Mouse (Mus musculus): ENCODE measurements around the gene Csf2rb2. TPM values are rescaled to one million over a fixed set of nuclear protein-coding genes. Genes with fewer than 3 reads are reported as not detected.

The Csf2rb2 gene
- polyA plus RNA-seq, 1 experiment, result 2.3 TPM

GRCm38 (mm10) chr15:78312421-78313233 lies 7.1 kb upstream of the Csf2rb2 start:
- TF ChIP-seq GATA1 (IDR thresholded peaks at IDR 0.05; ENCODE audit: low read length), result peak; percentile 26

GRCm38 (mm10) chr15:78310971-78311370 lies 5.5 kb upstream of the Csf2rb2 start:
- no peak for TF ChIP-seq GATA1 (IDR thresholded peaks at IDR 0.05; ENCODE audit: low read length)

GRCm38 (mm10) chr15:78309865-78310264 lies 4.3 kb upstream of the Csf2rb2 start:
- no peak for TF ChIP-seq GATA1 (IDR thresholded peaks at IDR 0.05; ENCODE audit: low read length)

GRCm38 (mm10) chr15:78303665-78304233 lies 1.8 kb downstream of the Csf2rb2 start:
- no peak for TF ChIP-seq GATA1 (IDR thresholded peaks at IDR 0.05; ENCODE audit: low read length)

- TF ChIP-seq GATA1 (IDR thresholded peaks at IDR 0.05; ENCODE audit: low read length), result no peak
Measured at GRCm38 (mm10) chr15:78302718-78303117, 2.8 kb downstream of the Csf2rb2 start.

DNA sequence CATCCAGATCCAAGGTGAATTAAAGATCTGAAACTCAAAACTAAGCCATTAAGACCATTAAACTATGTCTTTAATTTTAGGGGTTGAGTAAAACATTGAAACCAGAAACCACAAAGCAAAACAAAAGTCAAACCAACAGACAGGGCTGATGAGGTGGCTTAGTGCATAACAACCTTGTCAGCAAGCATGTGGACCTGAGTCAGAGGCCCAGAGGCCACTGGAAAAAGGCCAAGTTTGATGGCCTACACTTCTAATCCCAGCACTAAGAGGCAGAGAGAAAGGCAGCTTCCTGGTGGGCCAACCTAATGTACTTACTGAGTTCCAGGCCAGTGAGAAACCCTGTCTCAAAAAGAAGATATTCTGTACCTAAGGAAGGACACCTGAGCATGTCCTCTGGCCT lies 4.7 kb downstream of the Csf2rb2 start:
- TF ChIP-seq GATA1 (IDR thresholded peaks at IDR 0.05; ENCODE audit: low read length), result no peak

DNA sequence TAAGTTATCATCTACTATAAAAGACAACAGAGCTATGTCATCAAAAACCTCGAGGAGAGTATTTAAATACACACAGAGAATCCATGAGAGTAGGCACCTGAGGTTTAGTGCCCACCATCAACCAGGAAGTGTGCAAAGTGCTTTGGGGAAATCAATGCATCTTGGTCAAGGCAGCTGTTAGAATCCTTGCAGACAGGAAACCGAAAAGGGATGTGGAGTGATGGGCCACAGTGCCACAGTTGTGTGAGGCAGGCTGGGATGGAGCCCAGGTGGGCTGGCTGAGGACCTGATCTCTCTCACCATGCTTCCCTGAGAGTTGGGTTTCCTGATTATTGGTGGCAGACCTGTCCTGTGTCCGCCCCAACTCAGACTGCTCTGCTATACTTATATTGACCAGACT lies 5.9 kb downstream of the Csf2rb2 start:
- no peak for TF ChIP-seq GATA1 (IDR thresholded peaks at IDR 0.05; ENCODE audit: low read length)

DNA sequence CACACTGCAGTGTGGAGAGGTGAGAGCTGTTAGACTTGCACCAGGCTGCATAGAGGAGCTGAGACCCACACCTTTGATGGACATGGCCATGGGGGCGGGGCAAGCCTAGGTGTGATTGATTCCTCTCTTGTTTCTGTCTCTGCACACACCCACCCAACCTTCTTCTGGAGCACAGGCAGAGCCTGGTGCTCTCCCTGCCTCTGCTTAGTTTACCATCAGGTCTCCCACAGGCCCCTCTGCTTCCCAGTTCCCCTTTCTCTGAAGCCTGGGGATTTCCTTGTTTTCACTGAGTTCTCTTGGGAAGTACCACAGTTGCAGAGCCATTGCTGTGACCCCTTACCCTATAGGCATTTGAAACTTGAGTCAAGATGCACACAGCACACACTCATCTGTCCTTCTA lies 7.0 kb downstream of the Csf2rb2 start:
- no peak for TF ChIP-seq GATA1 (IDR thresholded peaks at IDR 0.05; ENCODE audit: low read length)

- no peak for TF ChIP-seq GATA1 (IDR thresholded peaks at IDR 0.05; ENCODE audit: low read length)
Measured at GRCm38 (mm10) chr15:78293716-78294115, 11.8 kb downstream of the Csf2rb2 start.

DNA sequence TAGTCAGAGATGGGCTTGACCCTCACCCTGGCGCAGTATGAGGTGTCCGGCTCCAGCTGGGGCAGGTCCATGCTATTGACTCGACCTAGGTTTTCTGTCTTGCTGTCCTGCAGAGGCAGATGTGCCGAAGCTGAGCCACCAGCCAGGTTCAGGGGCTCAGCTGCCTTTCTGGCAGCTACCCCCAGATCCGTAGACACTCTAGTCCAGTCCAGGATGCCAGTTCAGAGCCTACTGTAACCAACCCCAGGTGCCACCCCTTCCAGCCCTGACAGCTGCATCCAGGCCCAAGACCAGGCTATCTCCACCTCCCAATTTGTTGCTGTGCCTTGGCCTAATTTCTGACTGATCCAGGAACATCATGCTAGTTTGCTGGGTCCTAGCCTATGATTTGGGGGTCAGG lies 17.6 kb downstream of the Csf2rb2 start:
- no peak for TF ChIP-seq GATA1 (IDR thresholded peaks at IDR 0.05; ENCODE audit: low read length)

DNA sequence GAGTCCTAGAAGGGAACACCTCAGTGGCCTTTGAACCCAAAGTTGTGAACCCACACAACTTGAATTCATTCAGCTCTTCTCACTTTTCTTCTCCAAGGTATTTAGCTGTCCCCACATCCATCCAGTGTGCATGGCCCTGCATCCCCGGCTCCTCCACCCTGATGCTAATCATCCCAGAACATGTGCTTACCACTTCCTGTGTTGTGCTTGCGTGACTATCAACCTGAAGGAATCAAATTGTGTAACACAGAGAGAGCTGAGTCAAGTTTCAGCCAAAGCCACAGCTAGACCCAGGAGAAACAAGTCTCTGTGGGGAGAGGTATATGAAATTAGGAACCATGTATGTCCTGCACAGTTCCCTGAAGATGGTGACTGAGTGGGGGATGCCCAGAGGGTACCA lies 27.2 kb downstream of the Csf2rb2 start:
- no peak for TF ChIP-seq GATA1 (IDR thresholded peaks at IDR 0.05; ENCODE audit: low read length)

GRCm38 (mm10) chr15:78271208-78271607 lies 34.3 kb downstream of the Csf2rb2 start:
- TF ChIP-seq GATA1 (IDR thresholded peaks at IDR 0.05; ENCODE audit: low read length), result no peak

DNA sequence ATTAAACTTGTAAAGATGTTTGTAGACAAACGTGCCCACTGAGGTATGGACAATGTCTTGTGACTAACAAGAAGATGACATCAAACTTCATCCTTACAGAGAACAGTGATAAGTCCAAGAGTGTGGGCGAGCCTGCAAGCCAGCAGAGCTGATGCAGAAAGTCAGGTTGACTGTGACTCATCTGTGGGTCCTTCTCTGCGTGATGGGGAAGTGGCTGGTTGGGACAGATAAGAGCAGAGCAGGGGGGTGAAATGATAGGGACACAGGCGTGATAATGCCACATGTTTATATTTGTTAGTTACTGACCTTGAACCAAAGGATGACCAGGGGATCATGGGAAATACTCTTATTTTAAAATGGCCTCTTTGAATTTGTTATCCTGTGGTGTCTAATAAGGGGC lies 37.7 kb downstream of the Csf2rb2 start:
- TF ChIP-seq GATA1 (IDR thresholded peaks at IDR 0.05; ENCODE audit: low read length), result peak; percentile 98

- no peak for TF ChIP-seq GATA1 (IDR thresholded peaks at IDR 0.05; ENCODE audit: low read length)
Measured at GRCm38 (mm10) chr15:78267441-78267840, 38.1 kb downstream of the Csf2rb2 start.

DNA sequence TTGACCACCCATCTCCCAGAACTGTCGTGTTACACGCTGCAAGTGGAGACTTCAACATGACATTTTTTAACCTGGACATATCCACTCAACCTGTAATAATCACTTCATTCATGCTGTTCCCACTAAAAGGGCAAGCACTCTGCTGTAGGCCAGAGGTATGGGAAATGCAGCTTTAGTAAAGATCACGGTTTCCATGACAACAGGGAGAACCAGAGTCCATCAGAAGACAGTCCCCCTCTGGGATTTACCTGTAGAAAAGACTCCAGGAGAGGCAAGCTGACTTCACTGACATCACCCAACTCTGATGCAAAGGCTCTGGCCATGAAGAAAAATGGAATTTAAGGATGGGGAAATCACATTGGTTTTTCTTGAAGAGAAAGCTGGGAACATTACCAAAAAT lies 42.2 kb downstream of the Csf2rb2 start:
- no peak for TF ChIP-seq GATA1 (IDR thresholded peaks at IDR 0.05; ENCODE audit: low read length)

DNA sequence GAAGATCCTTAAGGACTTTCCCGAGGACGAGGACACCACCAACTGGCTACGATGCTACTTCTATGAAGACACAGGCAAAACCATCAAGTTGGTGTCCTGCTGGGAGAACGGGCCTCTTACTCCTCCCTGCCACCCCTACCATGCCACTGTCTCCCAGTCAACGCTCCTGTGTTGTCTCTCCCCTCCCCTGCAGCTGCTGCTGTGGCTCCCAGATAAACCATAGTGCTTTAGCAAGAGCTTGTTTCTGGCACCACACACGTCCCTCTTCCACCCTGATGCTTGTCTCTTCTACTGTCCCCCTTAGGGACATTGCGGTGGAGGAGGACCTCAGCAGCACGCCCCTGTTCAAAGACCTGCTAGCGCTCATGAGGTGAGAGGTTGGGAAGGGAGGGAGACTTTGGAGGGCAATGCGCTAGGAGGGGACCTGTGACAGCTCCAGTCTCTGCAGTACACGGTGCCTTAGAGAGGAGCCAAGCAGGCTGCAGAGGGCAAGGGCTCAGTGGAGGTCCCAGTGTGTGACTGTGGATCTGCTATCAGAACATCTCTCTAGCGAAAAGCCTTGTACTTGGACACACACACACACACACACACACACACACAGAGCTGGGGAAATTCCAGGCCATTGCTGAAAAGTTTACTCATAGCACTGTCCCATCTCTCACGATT lies 44.7 kb downstream of the Csf2rb2 start:
- TF ChIP-seq GATA1 (IDR thresholded peaks at IDR 0.05; ENCODE audit: low read length), result no peak
